Mouse (Mus musculus): ENCODE measurements at regions not wholly inside any gene's neighbourhood (a gene's known extent, or its start where the extent isn't known, plus 50 kb on each side); places are given as distances from the start of the nearest gene placed in this dataset.
"Not testable (repeated sequence)": the region's sequence is repeated elsewhere in the genome, so short reads cannot be mapped to it uniquely, and the experiment has no call there.

DNA sequence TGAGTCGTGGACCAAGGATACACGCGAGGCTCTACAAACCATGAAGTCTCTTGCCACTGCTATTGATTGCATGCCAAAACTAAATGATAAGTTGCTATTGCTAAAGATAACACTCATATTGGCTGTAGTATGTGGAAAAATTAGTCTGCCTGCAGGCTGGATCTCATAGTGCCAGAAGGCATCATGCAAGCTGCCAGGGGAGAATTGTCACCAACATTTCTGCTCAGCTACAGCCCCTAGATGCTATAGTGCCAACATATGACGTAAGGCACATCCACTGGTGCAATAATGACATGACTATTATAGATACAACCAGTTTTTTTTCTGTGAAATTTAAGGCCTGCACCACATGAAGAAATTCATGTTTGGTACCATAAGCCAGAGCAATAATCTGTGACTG is 427.1 kb downstream of the Dad1 start:
- no peak for DNase-seq (ENCODE audit: extremely low spot score in 1 of 2, low spot score in 1 of 2)

GRCm38 (mm10) chr14:53806231-53806630 is 447.7 kb downstream of the Dad1 start:
- DNase-seq (ENCODE audit: extremely low spot score in 1 of 2, low spot score in 1 of 2), result peak; percentile 57 to 92

DNA sequence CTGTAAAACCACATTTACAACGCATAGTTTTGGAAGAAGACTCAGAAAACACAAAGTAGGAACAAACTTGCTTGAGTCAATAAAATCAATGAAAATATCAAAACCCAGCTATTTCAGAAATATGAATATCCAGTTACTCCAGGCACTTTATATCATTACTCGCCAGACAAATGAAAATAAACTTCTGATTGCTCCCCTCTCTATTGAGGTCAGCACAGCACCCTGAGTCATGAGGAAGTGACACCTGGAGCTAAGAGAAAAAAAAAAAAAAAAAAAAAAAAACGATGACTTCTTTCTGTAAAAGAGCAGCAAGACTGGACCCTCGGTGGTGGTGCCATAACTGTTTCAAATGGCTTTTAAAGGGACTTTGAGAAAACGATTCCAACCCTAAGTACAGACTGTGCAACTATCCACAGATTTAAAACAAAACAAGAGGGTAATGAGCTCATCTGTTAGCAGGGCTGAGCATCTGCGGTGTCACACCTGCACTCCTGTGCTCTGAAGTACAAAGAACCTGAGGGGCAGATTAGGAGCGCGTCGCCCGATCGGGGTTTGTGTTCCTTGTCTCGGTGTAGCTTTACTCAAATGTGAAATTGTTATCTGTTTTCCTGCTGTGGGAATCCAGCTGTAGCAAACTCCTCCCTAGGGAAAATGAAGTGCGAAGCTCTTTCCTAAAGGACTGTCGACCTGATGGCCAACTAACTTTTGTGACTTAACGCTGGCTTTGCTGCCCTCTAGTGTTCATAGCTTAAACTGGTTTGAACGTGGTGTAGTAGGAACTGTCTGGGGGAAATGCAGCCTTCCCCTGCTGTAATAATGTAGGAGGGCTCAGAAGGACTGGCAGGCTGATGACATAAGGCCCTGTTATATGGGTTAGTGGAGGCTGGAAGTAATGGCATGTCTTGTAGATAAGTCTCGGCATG is 449.9 kb downstream of the Dad1 start:
- DNase-seq (ENCODE audit: extremely low spot score in 1 of 2, low spot score in 1 of 2), result peak; percentile 21 to 67

DNA sequence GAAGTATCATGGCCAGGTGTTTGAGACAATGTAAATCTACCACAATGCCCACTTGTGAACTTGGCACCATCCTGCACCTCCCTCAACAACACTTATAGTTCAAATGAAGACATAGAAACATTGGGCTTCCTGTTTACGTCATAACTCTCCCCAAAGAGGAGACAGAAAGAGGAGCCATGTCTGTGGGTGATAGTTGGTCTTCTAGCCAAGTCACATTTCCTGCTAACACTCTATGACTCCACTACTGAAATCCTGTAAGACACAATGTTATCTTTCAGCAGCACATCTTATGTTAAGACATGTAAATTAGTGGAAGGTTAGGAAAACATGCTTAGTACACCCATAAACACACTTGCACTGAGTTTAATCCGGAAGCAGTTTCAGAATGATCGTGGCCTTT is 451.4 kb downstream of the Dad1 start:
- DNase-seq (ENCODE audit: extremely low spot score in 1 of 2, low spot score in 1 of 2), result no peak

DNA sequence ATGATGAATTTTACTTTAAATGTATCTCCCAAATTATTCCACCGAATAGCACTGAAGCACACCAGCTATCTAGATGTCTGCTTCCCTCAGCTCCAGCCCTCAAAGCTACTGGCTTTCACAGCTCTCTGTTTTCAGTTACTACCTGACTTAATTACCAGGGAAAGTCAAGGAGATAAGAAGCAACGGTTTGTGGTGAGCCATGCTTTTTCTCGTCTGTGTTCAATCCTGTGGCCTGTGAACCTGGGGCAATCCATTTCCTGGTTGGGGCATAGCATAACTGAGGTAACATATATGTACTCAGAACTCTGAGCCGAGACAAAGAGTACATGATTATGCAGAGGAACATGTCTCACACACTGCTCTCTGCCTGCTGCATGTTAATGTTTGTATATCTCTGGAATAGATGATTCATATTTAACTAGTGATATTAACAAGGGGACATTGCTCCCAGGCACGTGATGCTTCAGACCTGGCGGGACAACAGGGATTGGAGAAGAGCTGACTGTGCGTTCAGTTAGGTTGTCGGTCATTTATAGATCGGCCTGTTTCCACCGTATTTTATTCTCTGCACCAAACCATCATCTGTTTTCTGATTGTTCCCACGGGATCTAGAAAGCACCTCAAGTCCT is 453.3 kb downstream of the Dad1 start:
- DNase-seq (ENCODE audit: extremely low spot score in 1 of 2, low spot score in 1 of 2), result no peak

DNA sequence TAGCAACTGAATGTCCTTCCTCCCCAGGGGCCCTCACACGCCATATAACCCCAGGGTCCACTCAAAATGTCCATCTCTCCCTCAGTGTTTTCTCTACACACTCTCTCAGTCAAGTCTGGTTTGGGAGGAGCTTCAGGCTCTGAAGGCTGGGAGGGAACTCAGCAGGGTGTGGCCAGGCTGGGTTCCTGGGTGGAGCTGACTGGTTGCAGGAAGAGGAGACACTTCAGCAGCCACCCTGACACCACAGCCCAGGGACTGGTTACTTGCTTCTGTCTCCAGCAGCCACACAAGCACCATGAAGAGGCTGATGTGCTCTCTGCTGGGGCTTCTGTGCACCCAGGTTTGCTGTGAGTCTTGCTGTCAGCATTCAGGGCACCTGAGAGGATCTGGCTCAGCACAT is 458.7 kb downstream of the Dad1 start:
- not testable (repeated sequence) for DNase-seq (ENCODE audit: extremely low spot score in 1 of 2, low spot score in 1 of 2)

GRCm38 (mm10) chr14:53794527-53794926 is 459.4 kb downstream of the Dad1 start:
- DNase-seq (ENCODE audit: extremely low spot score in 1 of 2, low spot score in 1 of 2), result no peak

GRCm38 (mm10) chr14:53792432-53792831 is 461.5 kb downstream of the Dad1 start:
- not testable (repeated sequence) for DNase-seq (ENCODE audit: extremely low spot score in 1 of 2, low spot score in 1 of 2)

DNA sequence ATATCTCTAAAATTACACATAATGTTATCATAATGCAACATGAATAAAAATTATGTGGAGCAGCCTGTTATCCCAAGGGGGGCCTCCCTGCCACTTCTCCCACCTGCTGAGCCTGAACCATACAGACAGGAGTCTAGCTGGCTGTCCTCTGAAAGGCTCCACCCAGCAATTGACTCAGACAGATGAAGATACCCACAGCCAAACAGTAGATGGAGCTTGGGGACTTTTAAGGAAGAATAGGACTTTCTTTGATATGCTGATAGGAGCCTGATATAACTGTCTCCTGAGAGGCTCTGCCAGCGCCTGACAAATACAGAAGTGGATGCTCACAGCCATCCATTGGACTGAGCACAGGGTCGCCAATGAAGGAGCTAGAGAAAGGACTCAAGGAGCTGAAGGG is 468.4 kb downstream of the Dad1 start:
- DNase-seq (ENCODE audit: extremely low spot score in 1 of 2, low spot score in 1 of 2), result not testable (repeated sequence)

DNA sequence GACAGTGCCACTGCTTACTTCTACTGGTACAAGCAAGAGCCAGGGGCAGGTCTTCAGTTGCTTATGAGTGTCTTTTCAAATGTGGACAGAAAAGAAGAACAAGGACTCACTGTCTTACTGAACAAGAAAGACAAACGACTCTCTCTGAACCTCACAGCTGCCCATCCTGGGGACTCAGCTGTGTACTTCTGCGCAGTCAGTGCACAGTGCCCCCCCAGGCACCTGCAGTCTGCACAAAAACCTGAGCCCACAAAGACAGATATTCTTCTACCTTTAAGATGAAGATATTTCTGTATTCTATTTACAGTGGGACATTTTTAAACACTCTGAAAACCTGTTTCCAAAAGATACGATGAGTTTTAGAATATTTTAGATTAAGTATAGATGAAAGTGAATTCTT is 476.5 kb downstream of the Dad1 start:
- no peak for DNase-seq (ENCODE audit: extremely low spot score in 1 of 2, low spot score in 1 of 2)

GRCm38 (mm10) chr14:53776717-53777116 is 477.2 kb downstream of the Dad1 start:
- DNase-seq (ENCODE audit: extremely low spot score in 1 of 2, low spot score in 1 of 2), result peak; percentile 25 to 60

GRCm38 (mm10) chr14:53766501-53766900 is 487.4 kb downstream of the Dad1 start:
- DNase-seq (ENCODE audit: extremely low spot score in 1 of 2, low spot score in 1 of 2), result not testable (repeated sequence)

GRCm38 (mm10) chr14:53765918-53766317 is 488.0 kb downstream of the Dad1 start:
- DNase-seq (ENCODE audit: extremely low spot score in 1 of 2, low spot score in 1 of 2), result not testable (repeated sequence)

GRCm38 (mm10) chr14:53760578-53760977 is 493.3 kb downstream of the Dad1 start:
- not testable (repeated sequence) for DNase-seq (ENCODE audit: extremely low spot score in 1 of 2, low spot score in 1 of 2)

DNA sequence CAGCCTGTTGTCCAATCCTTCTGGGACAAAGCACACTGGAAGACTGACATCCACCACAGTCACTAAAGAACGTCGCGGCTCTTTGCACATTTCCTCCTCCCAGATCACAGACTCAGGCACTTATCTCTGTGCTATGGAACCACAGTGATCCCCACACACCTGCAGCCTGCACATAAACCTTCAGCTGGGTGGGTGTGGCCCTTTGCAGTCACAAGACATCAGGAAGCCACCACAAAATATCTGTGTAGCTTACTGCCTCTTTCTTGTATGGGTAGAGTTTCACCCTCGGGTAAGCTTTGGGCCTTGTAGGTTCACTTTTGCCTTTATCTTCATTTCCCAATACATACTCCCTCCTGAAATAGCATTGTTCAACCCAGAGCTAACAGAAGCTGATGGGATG is 496.1 kb downstream of the Dad1 start:
- DNase-seq (ENCODE audit: extremely low spot score in 1 of 2, low spot score in 1 of 2), result not testable (repeated sequence)

DNA sequence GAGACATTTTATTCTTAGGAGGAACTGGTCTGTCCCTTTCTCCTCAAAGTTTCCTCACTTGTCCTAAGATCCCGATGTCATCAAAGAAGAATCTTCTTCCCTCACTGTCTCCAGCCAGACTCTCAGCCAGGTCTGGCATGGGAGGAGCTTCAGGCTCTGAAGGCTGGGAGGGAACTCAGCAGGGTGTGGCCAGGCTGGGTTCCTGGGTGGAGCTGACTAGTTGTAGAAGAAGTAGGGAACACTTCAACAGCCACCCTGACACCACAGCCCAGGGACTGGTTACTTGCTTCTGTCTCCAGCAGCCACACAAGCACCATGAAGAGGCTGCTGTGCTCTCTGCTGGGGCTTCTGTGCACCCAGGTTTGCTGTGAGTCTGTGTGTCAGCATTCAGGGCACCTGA is 496.8 kb downstream of the Dad1 start:
- not testable (repeated sequence) for DNase-seq (ENCODE audit: extremely low spot score in 1 of 2, low spot score in 1 of 2)

DNA sequence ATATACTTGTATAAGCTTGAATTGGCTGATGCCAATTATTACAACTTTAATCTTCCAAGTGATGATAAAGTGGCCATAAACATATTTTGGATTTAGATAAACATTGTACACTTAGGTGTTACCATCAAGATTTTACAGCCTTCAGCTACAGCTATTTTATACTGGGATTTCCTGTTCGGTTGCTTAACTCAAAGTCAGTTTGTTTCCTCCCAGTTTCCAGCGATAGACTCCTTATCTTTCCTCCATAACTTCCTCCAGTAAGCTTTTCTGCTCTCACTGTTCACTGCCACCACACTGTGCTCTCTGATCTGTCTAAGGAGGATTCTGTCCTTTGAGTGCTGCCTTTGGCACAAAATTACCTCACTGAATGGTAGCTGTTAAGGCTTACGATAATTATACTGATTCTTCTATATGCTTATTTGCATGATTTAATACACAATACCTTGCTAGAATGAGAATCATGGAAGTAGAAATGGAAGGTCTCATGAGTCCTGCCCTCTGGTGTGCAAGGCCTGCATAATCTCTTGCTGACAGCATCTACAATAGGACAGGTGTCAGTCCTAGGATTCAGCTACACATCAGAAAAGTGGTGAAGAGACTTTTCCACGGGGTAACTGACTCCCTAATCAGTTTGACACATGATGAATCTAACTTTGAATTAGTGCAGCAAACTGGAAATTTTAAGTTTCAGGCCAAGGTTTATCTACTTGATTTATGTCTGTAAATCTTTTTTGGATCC is 503.0 kb downstream of the Dad1 start:
- DNase-seq (ENCODE audit: extremely low spot score in 1 of 2, low spot score in 1 of 2), result no peak

GRCm38 (mm10) chr14:53743552-53743951 is 510.4 kb downstream of the Dad1 start:
- not testable (repeated sequence) for DNase-seq (ENCODE audit: extremely low spot score in 1 of 2, low spot score in 1 of 2)

DNA sequence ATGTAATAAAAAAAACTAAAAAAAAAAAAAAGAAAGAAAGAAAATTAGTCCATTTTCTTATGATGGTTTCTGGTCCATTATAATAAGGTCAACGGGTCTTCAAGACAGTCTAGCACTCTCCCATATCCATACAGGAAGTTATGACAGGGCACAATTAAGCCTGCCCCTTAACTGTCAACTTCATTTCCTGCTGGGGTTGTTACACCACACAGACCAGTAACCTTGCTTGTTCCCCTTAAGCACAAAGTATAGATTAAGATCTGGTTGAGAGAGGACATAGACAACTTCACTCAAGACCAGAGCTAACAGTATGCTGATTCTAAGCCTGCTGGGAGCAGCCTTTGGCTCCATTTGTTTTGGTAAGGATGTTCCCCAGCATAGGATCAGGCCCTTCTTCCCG is 511.0 kb downstream of the Dad1 start:
- DNase-seq (ENCODE audit: extremely low spot score in 1 of 2, low spot score in 1 of 2), result not testable (repeated sequence)

- peak; percentile 10 to 62 for DNase-seq (ENCODE audit: extremely low spot score in 1 of 2, low spot score in 1 of 2)
Measured at GRCm38 (mm10) chr14:53741246-53741645, 512.7 kb downstream of the Dad1 start.

DNA sequence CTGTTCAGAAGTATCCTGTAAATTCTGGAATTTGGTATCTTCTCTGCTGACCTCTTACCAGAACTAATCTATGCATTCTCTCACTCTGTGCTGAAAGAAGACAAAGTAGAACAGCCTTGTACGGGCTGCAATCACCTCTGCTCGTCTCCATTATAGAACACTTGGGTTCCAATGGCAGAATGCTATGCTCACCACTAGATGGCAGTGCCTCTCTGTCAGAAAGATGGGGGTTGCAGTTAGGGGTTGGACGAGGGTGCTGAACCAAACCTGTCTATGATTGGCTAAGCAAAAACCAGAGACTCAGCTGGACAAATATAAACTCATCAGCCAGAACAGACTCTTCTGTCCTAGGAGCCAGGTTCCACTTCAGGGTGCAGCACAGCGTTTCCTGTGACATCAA is 515.9 kb downstream of the Dad1 start:
- not testable (repeated sequence) for DNase-seq (ENCODE audit: extremely low spot score in 1 of 2, low spot score in 1 of 2)
